Mouse (Mus musculus): ENCODE results near the gene 4931414P19Rik. TPM values are rescaled to one million over a fixed set of nuclear protein-coding genes. Genes with fewer than 3 reads are reported as not detected.

The 4931414P19Rik gene
- polyA plus RNA-seq (2016; fragmentation: Nextera tagmentation; extraction: Ambion mirVana): 7.7 and 8.3 TPM in 2 replicates

GRCm38 (mm10) chr14:54605752-54606321 is at the start of gene 4931414P19Rik:
TSS of gene 4931414P19Rik (minus strand) at chr14:54605993.
- WGBS: 2% methylated on average over 36 of the region's 39 CpGs
- H3K27ac ChIP-seq: peak within 1 kb of the TSS; percentile 98
- DNase-seq (ENCODE audit: low spot score): peak; percentile 88
- peak within 1 kb of the TSS; percentile 65 for H3K4me3 ChIP-seq
- no peaks in the 10 kb centered on the region for H3K27me3 ChIP-seq (ENCODE audit: insufficient read depth, poor library complexity, severe bottlenecking)
- no peaks in the 10 kb centered on the region for H3K9me3 ChIP-seq
- H3K4me1 ChIP-seq: peaks cover 21% of the 10 kb centered on the region
- peaks cover 4% of the 10 kb centered on the region; the same call in 1 of the 2 replicates for H3K36me3 ChIP-seq

GRCm38 (mm10) chr14:54653496-54653895 is 47.7 kb upstream of the 4931414P19Rik start:
- peaks cover 40% of the 10 kb centered on the region for H3K4me1 ChIP-seq
- no peaks in the 10 kb centered on the region for H3K27me3 ChIP-seq (ENCODE audit: insufficient read depth, poor library complexity, severe bottlenecking)
- peak; percentile 97 for DNase-seq (ENCODE audit: low spot score)
- H3K9me3 ChIP-seq: no peaks in the 10 kb centered on the region
- 2% methylated on average over 12 of the region's 12 CpGs for WGBS
- peaks cover 69% of the 10 kb centered on the region for H3K36me3 ChIP-seq
- H3K4me3 ChIP-seq: peak overlapping the region; percentile 81
- peak overlapping the region; percentile 93 for H3K27ac ChIP-seq

GRCm38 (mm10) chr14:54652787-54653186 is 47.0 kb upstream of the 4931414P19Rik start:
- Histone ChIP-seq H3K27ac (peak overlapping the region; percentile 93), H3K27me3 (ENCODE audit: insufficient read depth, poor library complexity, severe bottlenecking) (no peaks in the 10 kb centered on the region), H3K36me3 (peaks cover 69% of the 10 kb centered on the region), H3K4me3 (peak overlapping the region; percentile 81), H3K9me3 (no peaks in the 10 kb centered on the region), H3K4me1 (peaks cover 40% of the 10 kb centered on the region)
- 0% methylated on average over 7 of the region's 7 CpGs for WGBS
- DNase-seq (ENCODE audit: low spot score): no peak

DNA sequence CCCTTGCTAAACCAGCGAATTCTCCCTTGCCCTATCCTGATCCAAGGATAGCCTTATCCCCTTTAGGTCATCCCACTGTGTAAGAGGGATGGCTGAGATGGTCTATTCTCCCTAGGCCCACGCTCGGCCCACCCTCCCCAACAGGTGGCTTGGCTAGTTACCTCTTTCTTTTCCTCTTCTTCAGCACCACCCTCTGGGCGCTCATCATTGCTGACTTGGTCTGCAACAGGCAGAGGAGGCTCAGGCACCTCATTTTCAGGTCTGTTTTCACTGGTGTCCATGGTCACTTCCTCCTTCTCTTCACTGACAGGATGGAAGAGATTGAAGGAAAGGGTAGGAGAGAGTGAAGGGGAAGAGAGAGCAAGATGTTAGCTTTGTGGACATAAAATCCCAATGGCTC is 45.8 kb upstream of the 4931414P19Rik start:
- Histone ChIP-seq H3K36me3 (peaks cover 69% of the 10 kb centered on the region), H3K27ac (peak overlapping the region; percentile 93; the same call in 1 of the 2 replicates), H3K4me3 (peak overlapping the region; percentile 81; the same call in 1 of the 2 replicates), H3K27me3 (ENCODE audit: insufficient read depth, poor library complexity, severe bottlenecking) (no peaks in the 10 kb centered on the region), H3K9me3 (no peaks in the 10 kb centered on the region), H3K4me1 (peaks cover 40% of the 10 kb centered on the region)
- no peak for DNase-seq (ENCODE audit: low spot score)
- WGBS: 76% methylated on average over 4 of the region's 4 CpGs

DNA sequence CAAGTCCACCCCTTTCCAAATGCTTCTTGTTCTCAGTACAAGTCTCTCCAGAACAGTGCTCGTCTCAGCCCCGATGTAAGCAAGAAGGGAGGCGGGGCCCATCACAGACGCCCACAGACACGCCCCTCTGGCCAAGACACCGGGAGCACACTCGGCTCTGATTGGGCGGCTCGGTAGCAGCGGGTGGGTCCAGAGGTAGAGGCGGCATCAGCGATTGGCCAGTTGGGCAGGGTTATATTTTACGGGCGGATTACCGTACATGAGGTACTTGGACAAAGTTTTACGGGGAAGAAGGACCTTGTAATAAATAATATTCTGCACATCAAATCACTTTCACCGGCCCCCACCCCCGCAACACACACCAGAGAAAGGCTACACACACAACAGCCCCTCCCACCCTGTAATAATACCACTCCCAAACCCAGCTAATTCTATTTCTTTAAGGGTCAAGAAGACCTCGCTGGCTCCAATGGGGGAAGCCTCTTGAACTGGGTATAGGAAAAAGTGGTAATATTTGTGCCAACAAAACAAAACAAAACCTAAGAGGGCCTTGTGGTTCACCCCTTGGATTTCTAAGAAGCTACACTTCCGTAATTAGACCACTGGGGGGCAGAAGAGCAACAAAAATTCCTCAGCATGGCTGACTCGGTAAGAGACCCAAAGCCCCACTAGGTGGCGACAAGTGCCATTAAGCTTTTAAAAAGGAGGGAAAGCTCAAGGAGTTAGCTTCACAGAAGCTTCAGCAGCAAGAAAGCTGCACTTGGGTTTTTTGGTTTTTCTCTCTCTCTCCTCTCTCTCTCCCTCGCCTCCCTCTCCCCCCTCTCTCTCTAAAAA is 45.0 kb upstream of the 4931414P19Rik start:
- Histone ChIP-seq H3K27me3 (ENCODE audit: insufficient read depth, poor library complexity, severe bottlenecking) (no peaks in the 10 kb centered on the region), H3K4me1 (peaks cover 40% of the 10 kb centered on the region), H3K9me3 (no peaks in the 10 kb centered on the region), H3K27ac (peak overlapping the region; percentile 93; the same call in 1 of the 2 replicates), H3K4me3 (no peak overlapping the region), H3K36me3 (peaks cover 69% of the 10 kb centered on the region)
- 63% methylated on average over 23 of the region's 23 CpGs for WGBS
- peak; percentile 91 for DNase-seq (ENCODE audit: low spot score)

GRCm38 (mm10) chr14:54647900-54648299 is 42.1 kb upstream of the 4931414P19Rik start:
- Histone ChIP-seq H3K4me3 (no peak overlapping the region), H3K36me3 (peaks cover 89% of the 10 kb centered on the region), H3K27ac (no peak overlapping the region), H3K27me3 (ENCODE audit: insufficient read depth, poor library complexity, severe bottlenecking) (no peaks in the 10 kb centered on the region), H3K4me1 (peaks cover 28% of the 10 kb centered on the region), H3K9me3 (no peaks in the 10 kb centered on the region)
- 81% methylated on average over 4 of the region's 4 CpGs for WGBS
- no peak for DNase-seq (ENCODE audit: low spot score)

- Histone ChIP-seq H3K4me1 (peaks cover 19% of the 10 kb centered on the region), H3K9me3 (no peaks in the 10 kb centered on the region), H3K4me3 (no peak overlapping the region), H3K27ac (no peak overlapping the region), H3K36me3 (peaks cover 97% of the 10 kb centered on the region), H3K27me3 (ENCODE audit: insufficient read depth, poor library complexity, severe bottlenecking) (no peaks in the 10 kb centered on the region)
- WGBS: 95% methylated on average over 8 of the region's 8 CpGs
- no peak for DNase-seq (ENCODE audit: low spot score)
Measured at GRCm38 (mm10) chr14:54646898-54647636, 41.3 kb upstream of the 4931414P19Rik start.

- H3K27me3 ChIP-seq (ENCODE audit: insufficient read depth, poor library complexity, severe bottlenecking): no peaks in the 10 kb centered on the region
- DNase-seq (ENCODE audit: low spot score): no peak
- H3K36me3 ChIP-seq: peaks cover 92% of the 10 kb centered on the region
- H3K4me3 ChIP-seq: no peak overlapping the region
- no peaks in the 10 kb centered on the region for H3K9me3 ChIP-seq
- H3K27ac ChIP-seq: no peak overlapping the region
- WGBS: 94% methylated on average over 17 of the region's 17 CpGs
- peaks cover 18% of the 10 kb centered on the region for H3K4me1 ChIP-seq
Measured at GRCm38 (mm10) chr14:54646455-54646854, 40.7 kb upstream of the 4931414P19Rik start.

DNA sequence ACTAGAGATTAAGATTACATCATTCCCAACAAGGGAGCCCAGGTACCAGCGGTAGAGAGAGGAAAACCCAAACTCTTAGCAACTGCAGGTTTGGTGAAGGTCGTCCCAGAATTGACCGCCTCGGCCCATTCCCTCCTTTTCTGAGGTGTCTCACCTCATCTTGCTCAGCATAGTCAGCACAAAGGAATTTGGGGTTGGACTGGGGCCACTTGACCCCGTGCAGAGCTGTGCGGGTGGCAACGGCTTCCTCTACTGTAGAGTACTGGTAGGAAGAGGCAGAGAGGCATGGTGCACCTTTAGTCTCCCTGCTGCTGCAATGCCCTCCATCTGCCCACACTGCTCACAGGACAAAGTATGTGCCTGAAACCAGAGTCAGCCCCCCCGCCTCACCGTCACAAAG is 38.5 kb upstream of the 4931414P19Rik start:
- no peak overlapping the region for H3K27ac ChIP-seq
- H3K4me3 ChIP-seq: no peak overlapping the region
- no peak for DNase-seq (ENCODE audit: low spot score)
- WGBS: 81% methylated on average over 9 of the region's 9 CpGs
- no peaks in the 10 kb centered on the region for H3K9me3 ChIP-seq
- H3K4me1 ChIP-seq: peaks cover 26% of the 10 kb centered on the region
- no peaks in the 10 kb centered on the region for H3K27me3 ChIP-seq (ENCODE audit: insufficient read depth, poor library complexity, severe bottlenecking)
- H3K36me3 ChIP-seq: peaks cover 71% of the 10 kb centered on the region

DNA sequence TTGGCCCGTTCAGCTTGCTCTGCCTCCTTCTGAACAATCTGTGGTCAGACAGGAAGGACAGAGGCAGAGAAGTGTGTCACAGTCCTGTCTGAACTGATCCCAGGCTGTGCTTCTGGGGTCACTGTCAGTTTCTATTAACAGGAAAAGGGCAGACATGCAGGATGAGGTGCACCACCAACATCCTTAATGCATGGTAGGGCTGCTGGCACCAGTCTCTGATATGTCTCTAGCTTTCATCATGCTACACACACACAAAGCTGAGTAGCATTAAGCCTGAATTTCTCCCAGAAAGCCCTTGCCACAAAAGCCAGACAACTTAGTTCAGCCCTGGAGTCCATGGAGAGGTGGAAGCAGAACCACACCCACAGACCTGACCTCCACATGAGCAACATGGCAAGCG is 37.2 kb upstream of the 4931414P19Rik start:
- no peak overlapping the region for H3K4me3 ChIP-seq
- no peaks in the 10 kb centered on the region for H3K27me3 ChIP-seq (ENCODE audit: insufficient read depth, poor library complexity, severe bottlenecking)
- WGBS: 85% methylated on average over 2 of the region's 2 CpGs
- DNase-seq (ENCODE audit: low spot score): no peak
- H3K27ac ChIP-seq: no peak overlapping the region; the same call in 1 of the 2 replicates
- H3K4me1 ChIP-seq: peaks cover 36% of the 10 kb centered on the region
- H3K36me3 ChIP-seq: peaks cover 70% of the 10 kb centered on the region
- no peaks in the 10 kb centered on the region for H3K9me3 ChIP-seq

DNA sequence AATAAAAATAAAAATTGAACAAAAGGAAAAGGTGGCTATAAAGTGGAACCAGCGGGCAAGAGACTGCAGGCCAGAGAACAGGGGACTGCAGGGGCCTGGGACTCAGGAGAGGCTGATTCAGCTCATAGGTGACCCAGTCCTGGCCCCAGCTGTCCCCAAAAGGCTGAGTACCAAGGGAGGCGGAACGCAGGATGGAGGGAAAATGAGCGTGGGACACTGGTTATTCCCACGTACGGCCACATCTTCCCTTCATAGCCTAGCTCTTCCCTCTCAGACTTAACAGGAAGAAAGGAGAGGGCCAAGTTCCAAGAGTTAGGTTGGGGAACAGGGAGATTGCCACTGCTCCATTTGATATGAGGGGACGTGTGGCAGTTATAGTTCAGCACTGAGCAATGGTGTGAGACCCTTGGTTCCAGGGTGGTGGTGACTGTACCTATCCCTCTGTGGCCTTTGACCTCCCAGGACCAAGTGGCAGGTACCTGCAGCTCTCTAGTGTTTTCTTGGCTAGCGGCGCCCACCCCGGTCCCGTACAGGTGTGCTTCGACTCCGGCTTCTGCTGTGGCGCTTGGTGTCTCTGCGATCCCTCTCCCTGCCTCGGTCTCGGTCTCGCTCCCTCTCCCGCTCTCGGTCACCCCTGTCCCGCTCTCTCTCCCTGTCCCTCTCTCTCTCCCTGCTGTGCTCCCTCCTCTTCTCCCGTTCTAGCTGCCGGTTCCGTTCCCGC is 36.6 kb upstream of the 4931414P19Rik start:
- 80% methylated on average over 25 of the region's 25 CpGs for WGBS
- no peak overlapping the region; the same call in 1 of the 2 replicates for H3K27ac ChIP-seq
- no peaks in the 10 kb centered on the region for H3K9me3 ChIP-seq
- no peak overlapping the region for H3K4me3 ChIP-seq
- peaks cover 36% of the 10 kb centered on the region for H3K4me1 ChIP-seq
- no peaks in the 10 kb centered on the region for H3K27me3 ChIP-seq (ENCODE audit: insufficient read depth, poor library complexity, severe bottlenecking)
- DNase-seq (ENCODE audit: low spot score): no peak
- H3K36me3 ChIP-seq: peaks cover 69% of the 10 kb centered on the region

DNA sequence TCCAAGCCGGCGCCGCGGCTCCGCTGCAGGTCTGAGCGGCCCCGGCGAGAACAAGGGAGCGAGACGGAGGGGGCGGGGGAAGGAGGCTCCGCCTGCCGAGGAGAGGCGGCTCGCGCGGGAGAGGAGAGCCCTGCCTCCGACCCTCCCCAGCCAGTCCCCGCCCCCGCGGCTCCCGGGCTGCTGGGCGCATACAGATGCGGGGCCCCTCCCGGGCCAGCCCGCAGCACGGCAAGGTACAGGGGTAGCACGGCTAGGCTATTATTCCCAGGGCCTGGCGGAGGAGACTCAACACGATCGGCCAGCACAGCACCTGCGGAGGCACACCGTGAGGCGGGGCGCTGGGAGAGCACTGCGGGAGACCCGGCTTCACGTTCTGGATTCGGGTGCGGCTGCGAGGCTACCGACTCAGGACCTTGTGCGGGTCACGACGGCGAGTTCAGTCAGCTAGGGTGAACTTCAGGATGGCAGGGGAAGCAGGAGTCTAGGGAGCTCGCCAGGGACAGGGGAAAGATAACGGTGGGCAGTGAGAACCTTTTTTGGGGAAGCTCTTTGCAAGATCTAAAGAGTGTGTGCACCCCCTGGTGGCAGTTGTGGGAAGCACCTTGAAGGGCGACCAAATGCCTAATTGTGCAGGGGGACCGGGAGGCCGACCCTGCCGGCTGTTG is 35.6 kb upstream of the 4931414P19Rik start, which contains the start of gene Cdh24:
TSS of gene Cdh24 (minus strand) at position 60 of the 665 bp plus-strand sequence.
- Histone ChIP-seq H3K27ac (peak within 1 kb of the TSS; percentile 91), H3K4me1 (peaks cover 36% of the 10 kb centered on the region), H3K27me3 (ENCODE audit: insufficient read depth, poor library complexity, severe bottlenecking) (no peaks in the 10 kb centered on the region), H3K9me3 (no peaks in the 10 kb centered on the region), H3K4me3 (peak within 1 kb of the TSS; percentile 84), H3K36me3 (peaks cover 68% of the 10 kb centered on the region)
- DNase-seq (ENCODE audit: low spot score): peak; percentile 94
- under 1% methylated on average over 51 of the region's 52 CpGs for WGBS
